Comparison of ENCODE assay signal across 3 mouse cellular contexts in the genomic region with DNA sequence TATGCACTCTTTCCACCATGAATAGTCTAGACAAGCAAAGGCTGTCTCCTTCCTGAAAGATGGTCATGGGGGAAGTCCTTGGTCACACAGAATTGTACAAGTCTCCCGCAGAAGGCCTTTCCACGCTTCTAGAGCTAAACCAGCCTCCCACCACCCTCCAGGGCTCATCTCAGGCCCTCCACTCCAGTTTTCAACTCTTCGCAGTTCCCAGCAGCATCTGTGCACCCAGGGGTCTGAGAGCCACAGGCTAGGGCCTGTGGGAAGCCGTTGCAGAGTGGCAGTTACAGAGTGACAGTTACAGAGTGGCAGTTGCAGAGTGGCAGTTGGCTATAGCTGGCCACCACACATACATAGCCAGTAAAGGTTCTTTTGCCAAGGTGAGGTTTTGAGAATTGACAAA. TPM values are rescaled to one million over a fixed set of nuclear protein-coding genes. Genes with fewer than 3 reads are reported as not detected.
"Had no signal": no experiment of that assay in that cellular context is flagged by ENCODE, and none has a peak within 500 bp of the region (broad histone marks: within the 10 kb centered on the region; RNA-seq: fewer than 3 reads in every experiment).

No protein-coding gene starts in this region.

RNA-seq across cellular contexts. Expression of gene Hspa1l, which starts 23.4 kb away (rescaled TPM):
- total RNA-seq: megakaryocyte progenitor cell, adult 5-6 weeks; neutrophil, adult 5-6 weeks had no signal
- polyA plus RNA-seq: liver, adult 2 months had no signal
